Mouse (Mus musculus): ENCODE measurements at regions not wholly inside any gene's neighbourhood (a gene's known extent, or its start where the extent isn't known, plus 50 kb on each side); places are given as distances from the start of the nearest gene placed in this dataset.

DNA sequence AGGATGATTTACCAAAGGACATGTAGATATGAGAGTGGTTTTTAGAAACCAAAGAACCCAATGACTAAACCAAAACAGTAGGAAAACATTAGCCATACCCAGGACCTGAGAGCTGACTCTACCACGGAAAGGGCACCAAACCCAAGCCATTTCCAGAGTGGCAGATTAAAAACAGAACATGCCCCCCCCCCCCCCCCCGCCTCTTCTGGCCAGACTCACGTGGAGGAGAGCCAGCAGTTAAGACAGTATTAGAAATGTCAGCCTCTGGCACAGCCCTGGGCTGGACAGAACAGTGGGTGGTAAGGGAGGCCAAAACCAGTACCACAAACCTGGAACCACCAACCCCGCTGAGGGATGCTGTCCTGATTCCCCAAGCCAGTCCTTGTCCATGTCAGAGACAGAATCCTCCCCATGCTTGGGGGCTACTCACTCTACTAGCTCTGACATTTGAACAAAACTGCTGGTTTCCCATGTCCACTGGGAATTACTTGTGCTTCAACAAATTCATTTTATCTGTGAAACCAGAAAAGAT is 224.7 kb upstream of the Jmjd1c start:
- Histone ChIP-seq H3K4me1 (ENCODE audit: control insufficient read depth, insufficient read depth, low read length) (no peaks in the 10 kb centered on the region), H3K36me3 (ENCODE audit: control insufficient read depth, insufficient read depth, low read length) (no peaks in the 10 kb centered on the region), H3K27ac (ENCODE audit: low read depth, low read length) (no peak overlapping the region), H3K9me3 (ENCODE audit: control insufficient read depth, low read length) (no peaks in the 10 kb centered on the region), H3K4me3 (ENCODE audit: low read depth, low read length) (no peak overlapping the region), H3K27me3 (ENCODE audit: control insufficient read depth, insufficient read depth, low read length) (no peaks in the 10 kb centered on the region), H3K4me2 (ENCODE audit: low read depth) (no peak overlapping the region), H3K9ac (ENCODE audit: low read length) (no peak overlapping the region)
- ATAC-seq (ENCODE audit: insufficient read depth, low FRiP score, low TSS enrichment) (no peak), DNase-seq (ENCODE audit: low spot score) (no peak)
- 77% methylated on average over 4 of the region's 4 CpGs for WGBS

DNA sequence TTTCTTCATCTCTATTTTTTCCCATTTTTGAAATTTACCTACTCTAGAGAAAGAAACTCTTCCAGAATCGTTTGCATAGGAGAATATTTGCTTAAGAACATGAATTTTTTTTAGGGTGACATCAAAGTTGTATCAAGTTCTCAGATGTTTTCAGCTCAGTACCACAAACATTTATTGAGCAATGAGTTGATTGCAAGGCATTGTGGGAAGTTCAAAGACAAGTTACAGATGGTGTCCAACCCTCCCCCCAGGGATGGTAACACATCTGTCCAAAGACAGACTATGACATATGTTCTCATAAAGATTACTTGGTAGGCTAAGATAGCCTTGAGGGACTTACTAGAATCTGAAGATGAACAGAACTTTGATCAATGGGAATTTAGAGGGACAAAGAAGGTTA is 224.3 kb upstream of the Jmjd1c start:
- no peak overlapping the region for H3K27ac ChIP-seq (ENCODE audit: low read depth, low read length)
- no peak for ATAC-seq (ENCODE audit: insufficient read depth, low FRiP score, low TSS enrichment)
- 78% methylated on average over 1 of the region's 1 CpGs for WGBS

DNA sequence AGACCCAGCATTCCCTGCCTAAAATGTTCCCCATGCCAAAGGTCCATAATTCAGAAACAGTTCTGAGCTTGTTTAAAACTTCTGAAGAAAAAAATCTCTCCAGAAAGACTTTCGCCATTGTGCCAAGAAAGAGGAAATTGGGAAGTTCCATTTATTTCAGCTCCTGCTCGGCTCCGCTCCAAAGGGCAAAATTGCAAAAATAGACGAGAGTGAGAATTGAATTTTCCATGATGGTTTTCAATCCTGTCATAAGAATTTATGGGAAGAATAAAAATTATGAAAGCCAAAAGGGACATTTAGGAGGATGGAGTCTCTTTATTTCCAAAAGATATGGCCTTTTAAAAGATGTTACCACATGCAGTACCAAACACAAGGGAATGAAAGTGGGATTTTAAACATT is 222.5 kb upstream of the Jmjd1c start:
- 93% methylated on average over 4 of the region's 4 CpGs for WGBS
- no peak for DNase-seq (ENCODE audit: low spot score)
- ATAC-seq (ENCODE audit: insufficient read depth, low FRiP score, low TSS enrichment), result no peak
- H3K27me3 ChIP-seq (ENCODE audit: control insufficient read depth, insufficient read depth, low read length), result no peaks in the 10 kb centered on the region
- H3K4me3 ChIP-seq (ENCODE audit: low read depth, low read length), result no peak overlapping the region
- no peak overlapping the region for H3K9ac ChIP-seq (ENCODE audit: low read length)
- no peaks in the 10 kb centered on the region for H3K36me3 ChIP-seq (ENCODE audit: control insufficient read depth, insufficient read depth, low read length)
- H3K4me1 ChIP-seq (ENCODE audit: control insufficient read depth, insufficient read depth, low read length), result no peaks in the 10 kb centered on the region
- no peak overlapping the region for H3K4me2 ChIP-seq (ENCODE audit: low read depth)
- H3K9me3 ChIP-seq (ENCODE audit: control insufficient read depth, low read length), result no peaks in the 10 kb centered on the region
- no peak overlapping the region for H3K27ac ChIP-seq (ENCODE audit: low read depth, low read length)

More for the DNA sequence above, 224.3 kb upstream of the Jmjd1c start:
- Histone ChIP-seq H3K9me3 (ENCODE audit: control insufficient read depth, low read length) (no peaks in the 10 kb centered on the region), H3K36me3 (ENCODE audit: control insufficient read depth, insufficient read depth, low read length) (no peaks in the 10 kb centered on the region), H3K4me2 (ENCODE audit: low read depth) (no peak overlapping the region), H3K4me1 (ENCODE audit: control insufficient read depth, insufficient read depth, low read length) (no peaks in the 10 kb centered on the region), H3K4me3 (ENCODE audit: low read depth, low read length) (no peak overlapping the region), H3K27me3 (ENCODE audit: control insufficient read depth, insufficient read depth, low read length) (no peaks in the 10 kb centered on the region), H3K9ac (ENCODE audit: low read length) (no peak overlapping the region)
- DNase-seq (ENCODE audit: low spot score), result no peak

DNA sequence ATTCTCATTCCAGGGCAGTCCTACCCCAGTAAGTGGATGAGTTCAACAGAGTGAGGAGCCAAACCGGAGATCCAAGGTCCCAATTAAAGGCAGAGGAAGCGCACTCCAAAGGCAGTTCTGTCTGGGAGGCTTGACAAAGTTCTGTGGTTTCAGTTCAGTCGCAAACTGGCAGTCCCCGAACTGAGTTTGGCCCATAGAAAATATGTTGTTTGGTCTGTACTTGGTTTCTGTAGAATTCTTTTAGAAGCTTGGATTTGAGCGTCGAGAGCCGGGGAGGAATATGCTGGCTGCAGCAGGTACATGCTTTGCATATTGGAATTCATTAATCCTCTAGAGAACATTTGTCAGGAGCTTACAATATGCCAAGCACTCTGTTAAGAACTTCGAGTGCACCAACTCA is 216.9 kb upstream of the Jmjd1c start:
- ATAC-seq (ENCODE audit: insufficient read depth, low FRiP score, low TSS enrichment), result no peak
- 88% methylated on average over 8 of the region's 8 CpGs for WGBS
- no peaks in the 10 kb centered on the region for H3K36me3 ChIP-seq (ENCODE audit: control insufficient read depth, insufficient read depth, low read length)

DNA sequence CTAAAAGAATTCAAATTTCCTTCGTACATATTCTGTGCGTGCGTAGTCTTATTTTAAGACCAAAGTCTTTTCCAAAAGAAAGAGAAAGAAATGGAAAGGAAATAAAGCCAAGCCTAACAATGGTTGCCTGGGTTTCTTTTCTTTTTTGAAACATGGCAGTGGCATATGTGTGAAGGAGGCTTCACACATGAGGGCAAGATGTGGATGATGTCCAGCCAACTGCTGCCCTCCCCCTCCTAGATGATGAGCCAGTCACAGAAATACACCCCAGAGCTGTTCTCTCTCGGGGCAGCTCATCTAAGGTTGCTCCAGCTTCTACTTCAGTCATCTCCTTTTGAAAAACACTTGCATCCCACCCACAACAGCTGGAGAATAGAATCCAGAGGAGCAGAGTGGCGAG is 213.1 kb upstream of the Jmjd1c start:
- no peak for DNase-seq (ENCODE audit: low spot score)
- H3K4me3 ChIP-seq (ENCODE audit: low read depth, low read length), result no peak overlapping the region
- no peaks in the 10 kb centered on the region for H3K4me1 ChIP-seq (ENCODE audit: control insufficient read depth, insufficient read depth, low read length)
- WGBS, result 87% methylated on average over 5 of the region's 5 CpGs
- H3K9me3 ChIP-seq (ENCODE audit: control insufficient read depth, low read length), result no peaks in the 10 kb centered on the region
- ATAC-seq (ENCODE audit: insufficient read depth, low FRiP score, low TSS enrichment), result no peak
- no peak overlapping the region for H3K9ac ChIP-seq (ENCODE audit: low read length)
- no peaks in the 10 kb centered on the region for H3K36me3 ChIP-seq (ENCODE audit: control insufficient read depth, insufficient read depth, low read length)
- H3K27me3 ChIP-seq (ENCODE audit: control insufficient read depth, insufficient read depth, low read length), result no peaks in the 10 kb centered on the region
- no peak overlapping the region for H3K4me2 ChIP-seq (ENCODE audit: low read depth)
- no peak overlapping the region for H3K27ac ChIP-seq (ENCODE audit: low read depth, low read length)

More for the DNA sequence above, 216.9 kb upstream of the Jmjd1c start:
- H3K27me3 ChIP-seq (ENCODE audit: control insufficient read depth, insufficient read depth, low read length), result no peaks in the 10 kb centered on the region
- H3K4me1 ChIP-seq (ENCODE audit: control insufficient read depth, insufficient read depth, low read length), result no peaks in the 10 kb centered on the region
- no peak overlapping the region for H3K4me3 ChIP-seq (ENCODE audit: low read depth, low read length)
- no peak overlapping the region for H3K4me2 ChIP-seq (ENCODE audit: low read depth)
- H3K9ac ChIP-seq (ENCODE audit: low read length), result no peak overlapping the region
- H3K27ac ChIP-seq (ENCODE audit: low read depth, low read length), result no peak overlapping the region
- no peak for DNase-seq (ENCODE audit: low spot score)
- no peaks in the 10 kb centered on the region for H3K9me3 ChIP-seq (ENCODE audit: control insufficient read depth, low read length)

DNA sequence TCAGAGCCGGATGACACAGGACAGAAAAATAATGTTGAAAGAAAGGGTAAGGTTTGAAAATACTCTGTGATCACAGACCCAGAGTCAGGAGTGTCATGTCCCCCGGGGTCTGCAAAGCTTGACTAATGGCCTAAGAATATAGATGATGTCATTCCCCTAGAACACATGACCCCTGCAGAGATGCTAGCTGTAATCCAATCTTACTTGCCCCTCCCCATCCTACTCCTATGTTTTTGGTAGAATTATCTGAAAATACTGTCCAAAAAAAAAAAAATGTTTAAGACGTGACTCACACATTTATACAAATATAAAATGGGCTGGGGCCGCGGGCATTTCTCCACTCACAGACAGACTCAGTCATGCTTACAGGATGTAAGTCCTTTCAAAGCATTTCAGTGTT is 210.3 kb upstream of the Jmjd1c start:
- Histone ChIP-seq H3K36me3 (ENCODE audit: control insufficient read depth, insufficient read depth, low read length) (no peaks in the 10 kb centered on the region), H3K4me2 (ENCODE audit: low read depth) (no peak overlapping the region), H3K27me3 (ENCODE audit: control insufficient read depth, insufficient read depth, low read length) (no peaks in the 10 kb centered on the region), H3K9ac (ENCODE audit: low read length) (no peak overlapping the region), H3K27ac (ENCODE audit: low read depth, low read length) (no peak overlapping the region), H3K9me3 (ENCODE audit: control insufficient read depth, low read length) (no peaks in the 10 kb centered on the region), H3K4me3 (ENCODE audit: low read depth, low read length) (no peak overlapping the region), H3K4me1 (ENCODE audit: control insufficient read depth, insufficient read depth, low read length) (no peaks in the 10 kb centered on the region)
- ATAC-seq (ENCODE audit: insufficient read depth, low FRiP score, low TSS enrichment) (no peak), DNase-seq (ENCODE audit: low spot score) (no peak)
- WGBS, result 71% methylated on average over 5 of the region's 5 CpGs

DNA sequence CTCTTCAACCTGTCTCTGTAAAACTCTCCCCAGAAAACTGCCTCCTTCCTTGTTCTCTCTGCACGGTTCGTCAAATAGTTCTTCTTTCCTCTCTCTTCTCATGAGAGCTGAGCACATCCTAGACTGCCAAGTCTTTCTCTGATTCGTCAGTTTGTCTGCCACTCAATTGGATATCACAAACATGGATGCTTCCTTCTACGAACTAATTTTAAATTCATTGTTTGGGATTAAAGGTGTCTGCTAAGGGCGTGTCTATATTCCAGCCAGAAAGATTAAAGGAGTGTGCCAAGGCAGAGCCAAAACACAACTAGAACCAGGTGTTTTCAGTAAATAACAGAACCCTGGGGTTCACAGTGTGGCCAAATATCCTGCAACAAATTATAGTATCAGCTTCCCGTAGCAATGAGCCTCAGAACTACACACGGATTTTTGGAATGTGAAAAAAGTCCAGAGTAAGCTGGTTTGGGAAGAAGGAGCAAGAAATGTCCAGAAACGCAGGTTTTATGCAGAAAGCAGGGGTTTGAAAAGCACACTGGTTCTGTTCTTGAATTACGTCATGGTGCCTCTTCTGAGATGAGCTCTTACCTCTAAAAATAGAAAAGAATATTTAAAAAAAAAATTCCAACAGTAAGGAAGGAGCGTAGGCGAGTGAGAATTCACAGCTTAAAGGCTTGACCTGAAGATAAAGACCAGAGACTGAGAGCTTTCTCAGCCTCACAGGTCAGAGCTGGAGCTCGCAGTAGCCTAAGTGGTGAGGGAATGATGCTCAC is 206.0 kb upstream of the Jmjd1c start:
- DNase-seq (ENCODE audit: low spot score) (no peak), ATAC-seq (ENCODE audit: insufficient read depth, low FRiP score, low TSS enrichment) (no peak)
- Histone ChIP-seq H3K9ac (ENCODE audit: low read length) (no peak overlapping the region), H3K27me3 (ENCODE audit: control insufficient read depth, insufficient read depth, low read length) (no peaks in the 10 kb centered on the region), H3K27ac (ENCODE audit: low read depth, low read length) (no peak overlapping the region), H3K4me2 (ENCODE audit: low read depth) (no peak overlapping the region), H3K4me3 (ENCODE audit: low read depth, low read length) (no peak overlapping the region), H3K4me1 (ENCODE audit: control insufficient read depth, insufficient read depth, low read length) (no peaks in the 10 kb centered on the region), H3K9me3 (ENCODE audit: control insufficient read depth, low read length) (no peaks in the 10 kb centered on the region), H3K36me3 (ENCODE audit: control insufficient read depth, insufficient read depth, low read length) (no peaks in the 10 kb centered on the region)
- WGBS, result 86% methylated on average over 12 of the region's 12 CpGs

DNA sequence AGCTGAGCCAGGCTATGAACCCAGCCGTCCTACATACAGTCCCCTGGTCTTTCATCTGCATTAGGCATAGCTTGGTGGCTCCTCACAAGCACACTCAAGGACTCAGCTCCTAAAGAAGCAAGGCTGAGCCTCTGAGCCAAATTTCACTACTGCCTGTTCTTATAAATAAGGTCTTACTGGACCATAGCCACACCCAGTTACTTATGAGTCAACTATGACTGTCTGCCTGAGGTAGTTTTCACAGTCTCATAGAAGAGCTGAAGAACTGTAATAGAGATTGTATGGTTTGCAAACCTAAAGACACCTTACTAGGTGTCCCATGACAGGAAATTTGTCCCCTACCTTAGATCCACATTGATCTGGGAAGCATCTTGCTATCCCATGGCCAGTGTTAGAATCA is 204.1 kb upstream of the Jmjd1c start:
- Histone ChIP-seq H3K9me3 (ENCODE audit: control insufficient read depth, low read length) (no peaks in the 10 kb centered on the region), H3K4me1 (ENCODE audit: control insufficient read depth, insufficient read depth, low read length) (no peaks in the 10 kb centered on the region), H3K36me3 (ENCODE audit: control insufficient read depth, insufficient read depth, low read length) (no peaks in the 10 kb centered on the region), H3K4me3 (ENCODE audit: low read depth, low read length) (no peak overlapping the region), H3K27ac (ENCODE audit: low read depth, low read length) (no peak overlapping the region), H3K9ac (ENCODE audit: low read length) (no peak overlapping the region), H3K4me2 (ENCODE audit: low read depth) (no peak overlapping the region), H3K27me3 (ENCODE audit: control insufficient read depth, insufficient read depth, low read length) (no peaks in the 10 kb centered on the region)
- 94% methylated on average over 1 of the region's 1 CpGs for WGBS
- DNase-seq (ENCODE audit: low spot score) (no peak), ATAC-seq (ENCODE audit: insufficient read depth, low FRiP score, low TSS enrichment) (no peak)

DNA sequence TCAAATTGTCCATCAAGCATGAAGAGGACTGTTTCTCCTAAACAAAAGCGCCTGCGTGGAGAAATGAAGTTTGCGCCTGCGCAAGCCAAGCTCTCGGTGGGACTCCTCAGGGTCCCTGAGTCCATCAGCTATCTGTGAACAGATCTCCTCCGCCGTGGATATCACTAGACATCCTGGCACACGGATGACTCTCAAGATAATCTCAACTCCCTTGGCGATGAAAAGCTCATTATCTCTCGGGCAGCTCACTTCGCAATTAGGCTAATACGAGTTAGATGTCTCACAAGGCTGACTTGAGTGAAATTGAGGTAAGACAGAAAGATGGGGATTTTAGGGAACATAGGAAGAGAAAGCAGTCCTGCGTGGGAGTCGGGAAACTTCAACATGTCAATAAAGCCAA is 202.1 kb upstream of the Jmjd1c start:
- Histone ChIP-seq H3K36me3 (ENCODE audit: control insufficient read depth, insufficient read depth, low read length) (no peaks in the 10 kb centered on the region), H3K4me2 (ENCODE audit: low read depth) (no peak overlapping the region), H3K27me3 (ENCODE audit: control insufficient read depth, insufficient read depth, low read length) (no peaks in the 10 kb centered on the region), H3K27ac (ENCODE audit: low read depth, low read length) (no peak overlapping the region), H3K4me3 (ENCODE audit: low read depth, low read length) (no peak overlapping the region), H3K9ac (ENCODE audit: low read length) (no peak overlapping the region), H3K9me3 (ENCODE audit: control insufficient read depth, low read length) (no peaks in the 10 kb centered on the region), H3K4me1 (ENCODE audit: control insufficient read depth, insufficient read depth, low read length) (0 out of 2 replicates have a peak, but pooled peaks cover 5% of the 10 kb centered on the region)
- no peak for DNase-seq (ENCODE audit: low spot score)
- WGBS, result 90% methylated on average over 14 of the region's 14 CpGs
- no peak for ATAC-seq (ENCODE audit: insufficient read depth, low FRiP score, low TSS enrichment)
